Mouse (Mus musculus) frontal cortex, adult 2 months (tissue): ENCODE results near the gene Rcn3. TPM values are rescaled to one million over a fixed set of nuclear protein-coding genes. Genes with fewer than 3 reads are reported as not detected.

ENCODE experiments used
- DNase-seq, 2 experiments: peaks; one replicate each; pipeline ENCODE4 v3.0.0; 2022; ENCODE audit warnings: low spot score in 1 of 2; ENCODE audit errors: extremely low spot score in 1 of 2
- polyA plus RNA-seq: library from polyadenylated mRNA; depleted of rRNA; stranded (reverse); fragments of >200 nt; gene quantifications from 2 replicates; pipeline ENCODE4 v1.2.3, GENCODE M21; 2012

Gene Rcn3
- polyA plus RNA-seq, 1 experiment = 13.4 TPM

DNA sequence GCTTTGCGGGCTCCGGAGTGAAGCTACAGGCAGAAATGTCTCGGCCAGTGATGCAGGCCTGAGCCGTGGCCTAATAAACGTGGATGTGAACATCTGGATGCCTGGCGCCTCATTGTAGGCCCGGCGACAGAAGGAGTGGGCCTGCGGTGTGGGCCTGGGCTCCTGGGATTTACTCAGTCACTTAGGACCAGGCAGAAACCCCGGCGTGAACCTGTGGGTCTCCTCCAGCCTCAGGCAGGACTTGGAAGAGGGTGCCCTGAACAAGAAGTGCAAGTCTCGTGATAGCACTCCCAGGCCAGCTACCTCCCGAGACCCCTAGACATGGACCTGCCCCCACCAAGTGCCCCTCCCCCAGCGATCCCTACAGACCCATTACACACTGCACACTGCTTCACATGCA lies 14.7 kb downstream of the Rcn3 start:
- DNase-seq = no peak

DNA sequence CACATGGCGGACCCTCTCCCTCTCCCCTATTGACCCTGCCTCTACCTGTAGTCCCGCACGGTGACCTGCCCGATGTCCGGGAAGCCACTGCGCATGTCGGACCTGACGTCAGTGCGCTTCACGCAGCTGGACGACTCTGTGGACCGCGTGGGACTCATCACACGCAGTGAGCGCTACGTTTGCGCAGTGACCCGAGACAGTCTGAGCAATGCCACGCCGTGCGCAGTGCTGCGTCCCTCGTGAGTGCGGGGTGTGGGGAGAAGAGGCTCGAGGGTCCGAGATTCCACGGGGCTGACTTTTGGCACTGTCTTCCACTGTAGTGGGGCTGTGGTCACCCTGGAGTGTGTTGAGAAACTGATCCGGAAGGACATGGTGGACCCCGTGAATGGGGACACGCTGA lies 15.5 kb downstream of the Rcn3 start:
- no peak for DNase-seq

DNA sequence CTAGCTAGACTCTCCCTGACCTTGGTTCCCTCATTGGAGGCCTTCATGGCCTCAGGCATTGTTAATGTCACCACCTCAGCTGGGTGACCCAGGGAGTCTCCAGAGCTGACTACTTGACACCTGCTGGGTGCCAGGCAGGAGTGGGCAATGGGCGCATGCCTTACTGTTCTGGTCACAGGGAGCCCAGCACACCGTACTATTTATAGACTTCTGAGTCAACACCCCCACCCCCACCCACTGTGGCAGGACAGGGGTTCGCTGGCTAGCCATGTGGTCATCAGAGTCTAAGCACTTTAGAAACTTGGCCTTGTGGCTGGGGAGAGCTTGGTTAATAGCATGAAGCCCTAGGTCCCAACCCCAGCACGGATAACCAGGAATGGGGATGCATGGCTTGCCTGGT lies 16.6 kb downstream of the Rcn3 start:
- DNase-seq = no peak

DNA sequence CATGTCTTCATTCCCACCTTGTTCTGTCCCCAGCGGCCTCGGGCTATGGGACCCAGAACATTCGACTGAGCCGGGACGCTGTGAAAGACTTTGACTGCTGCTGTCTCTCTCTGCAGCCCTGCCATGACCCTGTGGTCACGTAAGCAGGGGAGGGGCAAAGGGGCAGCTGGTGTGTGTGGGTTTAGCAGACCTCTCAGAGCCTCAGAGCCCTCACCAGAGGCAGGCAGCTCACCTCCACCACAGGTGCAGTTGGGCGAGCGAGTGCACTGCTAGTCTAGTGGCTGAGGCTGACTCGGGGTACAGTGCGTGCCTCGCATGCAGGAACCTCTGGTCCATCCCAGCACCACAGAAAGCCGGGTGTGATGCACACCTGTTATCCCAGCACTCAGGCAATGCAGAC lies 18.1 kb downstream of the Rcn3 start:
- no peak for DNase-seq

DNA sequence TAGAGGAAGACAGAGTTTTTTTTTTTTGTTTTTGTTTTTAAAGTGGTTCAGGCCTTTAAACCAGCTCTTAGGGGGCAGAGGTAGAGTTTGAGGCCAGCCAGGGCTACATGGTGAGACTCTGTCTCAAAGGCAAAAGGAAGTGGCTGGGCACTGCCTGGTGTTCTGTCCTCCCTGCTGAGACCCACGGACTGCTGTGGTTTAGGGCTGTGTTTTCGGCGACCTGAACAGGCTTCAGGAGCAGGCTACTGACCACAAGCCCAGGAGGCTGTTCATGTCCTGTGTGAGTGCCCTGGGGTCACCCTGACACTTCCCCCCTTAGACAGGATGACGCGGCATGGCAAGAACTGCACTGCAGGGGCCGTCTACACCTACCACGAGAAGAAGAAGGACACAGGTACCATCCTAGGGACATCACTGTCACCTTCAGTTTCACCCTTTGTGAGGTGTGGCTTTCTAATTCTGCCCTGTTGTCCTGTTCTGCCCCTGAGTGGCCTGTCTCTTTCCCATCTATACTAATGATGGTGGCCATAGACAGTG lies 18.8 kb downstream of the Rcn3 start:
- no peak for DNase-seq

DNA sequence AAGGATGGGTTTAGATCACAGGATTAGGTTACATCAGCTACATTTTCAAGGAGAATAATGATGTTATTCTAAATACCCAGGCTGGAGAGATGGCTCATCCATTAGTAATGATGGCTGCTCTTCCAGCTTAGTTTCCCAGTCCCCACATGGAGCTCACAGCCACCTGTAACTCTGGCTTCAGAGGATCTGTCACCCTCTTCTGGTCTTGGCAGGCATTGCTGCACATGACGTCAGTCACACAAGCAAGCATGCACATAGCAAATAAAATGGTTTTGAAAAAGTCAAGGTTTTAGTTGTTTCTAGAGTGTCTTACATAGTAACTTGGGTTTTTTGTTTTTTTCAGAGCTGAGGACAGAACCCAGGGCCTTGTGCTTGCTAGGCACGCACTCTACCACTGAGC lies 19.8 kb downstream of the Rcn3 start:
- no peak for DNase-seq

DNA sequence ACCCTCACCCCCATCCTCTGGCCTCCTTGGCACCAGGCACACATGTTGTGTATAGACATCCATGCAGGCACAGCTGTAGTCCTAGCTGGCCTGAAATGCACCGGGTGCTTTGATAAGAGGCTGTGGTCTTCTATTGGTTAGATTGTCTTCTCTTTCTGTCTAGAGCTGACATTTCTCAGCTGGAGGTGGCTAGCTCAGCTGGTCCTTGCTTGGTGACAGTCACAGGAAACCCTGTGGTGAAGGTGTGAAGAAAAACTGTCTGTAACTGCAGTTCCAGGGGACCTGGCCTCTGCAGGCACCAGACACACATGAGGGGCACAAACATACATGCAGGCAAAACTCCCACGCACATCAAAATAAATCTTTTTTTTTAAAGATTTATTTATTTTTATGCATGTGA lies 22.4 kb downstream of the Rcn3 start:
- DNase-seq = no peak

DNA sequence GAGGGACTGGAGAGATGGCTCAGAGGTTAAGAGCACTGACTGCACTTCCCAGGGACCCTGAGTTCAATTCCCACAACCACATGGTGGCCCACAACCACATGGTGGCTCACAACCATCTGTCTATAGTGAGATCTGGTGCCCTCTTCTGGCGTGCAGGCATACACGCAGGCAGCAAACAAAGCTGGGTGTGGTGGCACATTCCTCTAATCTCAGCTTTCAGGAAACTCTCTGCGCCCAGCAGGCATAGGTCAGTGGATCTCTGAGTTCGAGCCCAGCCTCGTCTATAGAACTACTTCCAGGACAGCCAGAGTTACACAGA lies 24.1 kb downstream of the Rcn3 start:
- DNase-seq = no peak

DNA sequence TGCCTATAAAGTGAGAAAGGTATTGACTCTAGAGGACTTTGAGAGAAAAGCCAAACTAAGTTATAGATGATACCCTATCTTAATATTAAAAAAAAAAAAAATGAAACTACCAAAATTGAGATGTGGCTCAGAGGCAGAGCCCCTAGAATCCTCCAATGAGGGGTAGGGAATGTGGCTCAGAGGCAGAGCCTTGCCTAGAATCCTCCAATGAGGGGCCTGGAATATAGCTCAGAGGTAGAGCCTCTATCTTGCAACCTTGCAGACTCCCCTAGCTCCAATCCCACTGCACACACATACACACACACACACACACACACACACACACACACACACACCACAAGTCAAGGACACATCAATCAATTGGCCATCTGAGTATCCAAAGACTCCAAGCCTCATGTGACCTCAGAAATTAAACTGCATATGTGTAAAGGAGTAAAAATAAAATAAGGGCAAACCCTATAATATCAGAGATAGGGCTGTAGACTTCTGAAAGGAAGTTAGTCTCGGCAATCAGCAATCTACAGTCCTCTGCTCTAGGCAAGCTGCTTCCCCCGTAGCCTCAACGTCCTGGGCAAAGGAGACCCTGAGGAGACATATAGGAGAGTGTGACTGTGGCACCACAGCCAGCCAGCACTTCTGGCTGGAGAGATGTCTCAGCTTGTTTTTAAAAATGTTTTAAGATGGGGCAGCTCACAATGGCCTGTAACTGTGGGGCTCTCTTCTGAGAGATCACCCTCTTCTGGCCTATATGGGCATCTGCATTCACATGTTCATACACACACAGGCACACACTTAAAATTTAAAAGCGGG lies 24.6 kb downstream of the Rcn3 start:
- DNase-seq = no peak

DNA sequence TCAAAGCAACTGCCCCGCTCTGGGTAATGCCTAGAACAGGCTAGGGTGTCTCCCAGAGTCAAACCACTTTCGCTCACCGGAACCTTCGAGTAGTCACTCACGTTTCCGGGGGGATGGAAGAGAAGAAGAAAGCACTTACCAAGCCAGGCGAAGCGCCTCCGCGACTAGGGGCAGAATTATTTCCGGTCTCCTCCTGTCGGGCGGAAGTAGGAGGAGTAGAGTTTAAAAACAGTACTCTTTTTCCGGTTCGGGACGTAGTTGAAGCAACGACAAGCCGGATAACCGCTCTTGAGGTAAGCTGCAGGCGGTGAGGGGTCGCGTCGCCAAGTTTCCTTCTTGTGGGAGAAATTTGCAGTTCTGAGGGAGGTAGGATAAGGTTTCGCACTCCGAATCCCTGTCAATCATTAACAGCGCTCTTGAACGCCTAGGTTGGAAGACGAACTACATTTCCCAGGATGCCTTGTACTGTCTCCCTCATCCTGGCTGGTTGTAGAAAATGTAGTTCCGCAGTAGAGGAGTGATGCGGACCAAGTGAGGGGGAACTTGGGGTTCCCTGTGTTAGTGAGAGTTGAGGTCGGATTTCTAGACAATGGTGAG lies 29.7 kb downstream of the Rcn3 start, which contains the start of the genes Nosip and Prrg2:
Gene Nosip, plus strand, starts transcription at position 191 of the 597 bp plus-strand sequence.
Gene Prrg2, minus strand, starts transcription at position 439 of the 597 bp plus-strand sequence.
- DNase-seq = peak; percentile 93 to 98

DNA sequence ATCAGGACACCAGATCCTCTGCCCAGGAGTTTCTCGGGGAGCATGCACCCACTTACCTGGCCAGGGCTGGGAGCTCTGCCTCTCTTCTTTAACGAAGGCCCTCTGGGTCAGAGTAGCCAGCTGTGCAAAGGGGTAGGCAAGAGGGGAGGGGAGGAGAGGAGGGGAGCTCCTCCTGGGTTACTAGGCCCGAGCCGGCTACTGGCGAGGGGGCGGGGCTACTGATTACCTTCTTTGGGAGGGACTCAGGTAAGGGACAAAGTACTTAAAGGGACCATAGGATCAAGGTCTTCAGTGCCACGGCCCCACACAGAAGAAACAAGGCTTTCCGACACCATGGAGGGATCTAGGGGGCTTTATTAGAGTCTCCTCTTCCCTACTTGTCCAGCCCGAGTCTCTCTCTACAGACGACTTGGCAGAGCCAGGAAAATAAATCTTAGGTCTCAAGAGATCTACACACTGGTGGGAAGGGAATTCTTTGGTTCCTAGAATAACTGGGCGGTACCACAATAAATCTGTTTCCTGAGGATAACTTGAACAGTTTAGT lies 30.4 kb downstream of the Rcn3 start:
- DNase-seq = no peak

DNA sequence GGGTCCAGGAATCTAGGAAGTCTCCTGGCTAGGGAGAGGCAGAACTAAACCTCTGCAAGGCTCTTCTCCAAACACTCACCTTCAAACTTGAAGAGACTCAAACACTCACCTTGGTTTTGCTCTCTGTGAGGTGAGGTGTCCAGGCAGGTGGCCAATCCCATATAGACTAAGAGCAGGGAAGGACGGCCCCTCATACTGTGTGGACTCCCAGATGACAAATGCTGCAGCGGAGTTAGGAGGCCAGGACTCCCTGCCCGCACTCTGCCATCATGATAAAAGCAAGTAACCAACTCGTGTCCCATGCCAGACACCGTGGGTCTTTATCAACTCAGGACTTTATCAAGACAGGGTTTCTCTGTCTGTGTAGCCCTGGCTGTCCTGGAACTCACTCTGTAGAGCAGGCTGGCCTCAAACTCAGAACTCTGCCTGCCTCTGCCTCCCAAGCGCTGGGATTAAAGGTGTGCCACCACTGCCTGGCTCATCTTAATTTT lies 31.3 kb downstream of the Rcn3 start:
- no peak for DNase-seq

DNA sequence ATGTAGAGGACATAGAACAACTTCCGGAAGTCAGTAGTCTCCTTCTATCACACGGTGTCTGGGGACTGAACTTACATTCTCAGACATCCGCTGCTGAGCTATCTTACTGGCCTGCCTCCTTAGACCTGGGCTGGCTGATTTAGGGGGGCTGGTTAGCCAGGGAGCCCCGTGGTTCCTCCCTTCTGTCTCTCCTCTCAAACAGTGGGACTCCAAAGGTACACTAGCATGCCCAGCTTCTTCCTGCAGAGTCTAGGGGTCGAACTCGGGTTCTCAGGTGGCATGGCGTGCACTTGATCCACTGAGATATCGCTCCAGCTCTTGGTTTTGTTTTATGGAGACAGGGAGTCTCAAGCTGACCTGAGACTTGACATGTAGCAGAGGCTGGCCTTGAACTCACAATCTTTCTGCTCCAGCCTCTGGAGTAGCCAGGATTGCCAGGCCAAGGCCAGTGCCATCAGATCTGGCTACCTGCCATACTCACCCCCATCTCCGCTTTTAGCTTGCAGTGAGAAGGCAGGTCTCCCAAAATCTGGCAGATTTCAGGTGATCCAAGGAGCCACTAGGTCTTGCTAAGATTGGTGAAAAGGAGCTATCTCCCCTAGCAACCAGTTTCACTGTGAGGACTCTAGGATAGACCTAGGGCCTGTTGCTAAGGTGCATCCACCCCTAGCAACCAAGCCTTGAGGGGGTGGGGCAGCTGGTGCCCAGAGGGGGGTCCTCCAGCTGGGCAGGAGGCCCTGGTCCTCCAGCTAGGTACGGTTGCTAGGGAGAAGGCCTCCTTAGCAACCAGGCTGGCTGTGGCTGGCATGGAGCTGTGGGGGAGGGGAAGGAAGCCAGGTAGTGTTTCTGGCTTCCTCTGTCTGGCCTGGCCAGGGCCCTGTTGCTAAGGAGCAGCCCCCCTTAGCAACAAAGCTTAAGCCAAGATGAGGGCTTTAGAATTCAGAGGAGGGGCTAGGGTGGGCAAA lies 33.1 kb downstream of the Rcn3 start:
- DNase-seq = no peak

DNA sequence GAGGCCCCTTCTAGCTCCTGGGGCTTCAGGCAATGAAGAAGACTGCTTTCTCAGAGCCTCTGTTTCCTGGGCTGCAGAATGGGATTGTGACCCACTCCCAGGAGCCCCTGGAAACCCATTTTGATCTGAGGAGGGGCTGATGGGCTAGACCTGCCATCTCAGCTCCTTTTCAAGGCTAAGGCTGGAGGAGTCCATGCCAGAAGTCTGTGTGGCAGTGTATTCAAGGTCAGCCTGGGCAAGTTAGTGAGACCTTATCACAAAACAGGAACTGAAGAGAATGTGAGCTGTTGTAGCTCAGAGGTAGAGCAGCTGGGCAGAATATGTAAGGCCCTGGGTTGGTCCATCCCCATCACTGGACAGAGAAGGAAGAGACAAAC lies 35.1 kb downstream of the Rcn3 start:
- DNase-seq = no peak

DNA sequence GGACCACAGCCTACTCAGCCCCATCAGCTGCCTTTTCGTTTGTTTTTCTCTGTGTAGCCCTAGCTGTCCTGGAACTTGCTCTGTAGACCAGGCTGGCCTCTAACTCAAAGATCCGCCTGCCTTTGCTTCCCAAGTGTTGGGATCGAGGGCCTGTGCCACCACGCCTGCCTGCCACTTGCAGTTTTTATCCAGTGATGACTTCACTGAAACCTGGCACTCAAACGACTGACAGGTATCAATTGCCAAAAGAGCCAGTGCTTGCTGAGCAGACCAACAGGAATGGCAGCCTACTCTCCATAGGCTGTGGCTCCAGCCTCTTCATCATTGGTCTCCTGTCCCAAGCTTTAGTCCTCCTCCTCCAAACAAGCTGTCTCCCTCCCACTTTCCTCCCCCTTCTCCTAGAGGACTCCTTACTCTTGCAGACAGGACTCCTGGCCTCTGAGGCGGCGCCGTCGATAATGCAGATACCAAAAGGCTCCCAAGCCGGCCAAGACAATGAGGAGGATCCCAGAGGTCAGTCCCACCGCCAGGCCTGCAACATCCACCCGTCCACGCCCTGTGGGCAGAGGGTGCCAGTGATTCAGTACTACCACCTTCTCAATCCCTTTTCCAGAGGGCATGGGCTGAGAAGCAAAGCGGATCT lies 35.6 kb downstream of the Rcn3 start:
- DNase-seq = no peak

DNA sequence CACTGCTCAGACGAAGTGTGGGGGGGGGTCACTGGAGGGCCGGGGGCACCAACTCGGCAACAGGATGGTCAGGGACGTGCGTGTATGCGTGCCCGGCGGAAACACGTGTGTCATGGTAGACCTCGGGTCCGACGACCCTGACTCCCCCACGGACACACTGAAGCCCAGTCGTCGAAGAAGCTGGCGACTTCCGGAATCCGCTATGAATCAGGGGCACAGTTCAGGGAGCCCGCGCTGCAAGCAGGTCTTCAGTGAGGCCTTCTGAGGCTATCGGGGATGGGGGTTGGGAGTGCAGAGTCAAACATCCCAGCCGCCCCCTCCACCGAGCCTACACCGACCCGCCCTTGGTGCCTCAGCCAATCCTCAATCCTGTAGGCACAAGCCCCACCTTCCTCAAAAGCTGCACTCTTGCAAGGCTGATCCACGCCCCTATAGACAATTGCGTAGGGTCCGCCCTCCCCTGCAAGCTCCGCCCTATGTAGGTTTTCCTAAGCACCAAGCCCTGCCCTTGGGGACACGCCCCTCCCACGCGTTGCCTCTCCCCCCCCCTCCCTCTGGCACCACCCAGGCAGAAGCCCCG lies 38.0 kb downstream of the Rcn3 start:
- peak; percentile 94 to 96 for DNase-seq

DNA sequence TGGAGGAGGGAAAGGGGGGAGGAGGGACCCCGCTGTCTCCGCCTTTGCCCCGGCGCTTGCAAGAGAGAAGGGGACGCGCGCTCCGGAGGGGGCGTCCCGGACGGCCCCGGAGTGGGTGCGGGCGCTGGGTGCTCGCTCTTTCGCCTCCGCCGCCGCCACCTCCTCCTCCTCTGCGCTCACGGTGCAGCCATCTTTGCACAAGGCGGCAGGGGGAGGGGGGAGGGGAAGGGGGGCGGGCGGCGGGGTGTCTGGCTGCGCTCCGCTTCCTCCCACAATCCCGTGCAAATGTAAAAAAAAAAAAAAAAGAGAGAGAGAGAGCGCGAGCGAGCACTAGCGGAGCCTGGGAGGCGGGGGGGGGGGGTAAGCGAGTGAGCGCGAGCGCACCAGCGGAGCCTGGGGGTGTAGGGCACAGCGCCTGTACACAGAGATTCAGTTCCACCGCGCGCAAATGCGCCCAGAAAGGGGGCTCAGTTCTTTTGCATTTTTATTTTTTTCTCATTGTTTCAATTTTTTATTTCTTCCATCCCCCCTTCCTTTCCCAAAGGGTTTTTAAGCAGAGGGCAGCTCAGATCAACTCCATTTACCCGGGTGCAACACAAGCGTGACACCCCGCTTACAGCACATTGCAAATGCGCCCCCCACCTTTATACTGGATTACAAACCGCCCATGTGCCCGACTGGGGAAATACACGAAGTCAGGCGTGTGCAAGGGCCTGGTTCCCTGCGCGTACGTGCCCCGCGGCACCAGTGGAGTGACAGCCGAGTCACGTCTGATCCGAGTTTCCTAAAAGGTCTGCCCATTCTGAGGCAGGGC lies 38.7 kb downstream of the Rcn3 start:
- peak in 1 of 2 experiments; percentile 64 for DNase-seq

DNA sequence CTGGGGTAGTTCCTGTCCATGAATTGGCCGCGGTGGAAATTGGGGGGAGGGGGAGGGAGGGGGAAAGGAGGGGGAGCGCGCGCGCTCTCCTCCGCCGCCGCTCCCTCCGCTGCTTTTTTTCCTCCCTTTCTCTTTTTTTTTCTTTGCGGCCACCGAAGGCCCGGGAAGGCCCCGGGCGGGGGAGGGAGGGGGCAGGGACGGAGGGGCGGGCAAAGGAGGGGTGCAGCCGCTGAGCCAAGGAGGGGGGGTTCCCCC lies 39.2 kb downstream of the Rcn3 start, which contains the start of gene Prr12:
Gene Prr12, minus strand, starts transcription at position 20 of the 255 bp plus-strand sequence.
- no peak for DNase-seq
